Mouse (Mus musculus) embryonic facial prominence, embryonic 14.5 days (tissue): ENCODE data around the gene Rtn3. TPM values are rescaled to one million over a fixed set of nuclear protein-coding genes. Genes with fewer than 3 reads are reported as not detected.
"Not testable (repeated sequence)": the region's sequence is repeated elsewhere in the genome, so short reads cannot be mapped to it uniquely, and the experiment has no call there.

Source experiments
- ATAC-seq: fragments of 200-750 bp; cut with Nextera tagmentation; 2 replicates; pipeline ENCODE4 v1.8.0; 2017; ENCODE audit warnings: low read depth, moderate number of reproducible peaks, moderate TSS enrichment
- DNase-seq: peaks from one replicate; pipeline ENCODE4 v3.0.0-alpha.2; 2015; ENCODE audit warnings: low spot score
- H3K27ac ChIP-seq: fragments of 300-500 bp; sonication (generic); replicated peaks from 2 replicates; pipeline ENCODE4 v1.5.1; 2014; ENCODE audit warnings: low read depth, mild to moderate bottlenecking, low read length, moderate library complexity
- H3K27me3 ChIP-seq: fragments of 300-500 bp; sonication (generic); replicated peaks from 2 replicates; pipeline ENCODE4 v1.6.1; 2014; ENCODE audit warnings: low read length; ENCODE audit not compliant: control insufficient read depth, insufficient read depth
- H3K36me3 ChIP-seq: fragments of 300-500 bp; sonication (generic); 2 replicates; pipeline ENCODE4 v1.6.1; 2014; ENCODE audit warnings: low read length, mixed read lengths; ENCODE audit not compliant: control insufficient read depth, insufficient read depth
- H3K4me1 ChIP-seq: fragments of 300-500 bp; sonication (generic); 2 replicates; pipeline ENCODE4 v1.6.1; 2014; ENCODE audit warnings: antibody characterized with exemption, low read length; ENCODE audit not compliant: control insufficient read depth, insufficient read depth
- H3K4me2 ChIP-seq: fragments of 300-500 bp; sonication (generic); 2 replicates; pipeline ENCODE4 v1.6.1; 2014; ENCODE audit warnings: low read depth, mild to moderate bottlenecking, low read length, moderate library complexity, mixed read lengths
- H3K4me3 ChIP-seq: fragments of 300-500 bp; sonication (generic); 2 replicates; pipeline ENCODE4 v1.5.1; 2014; ENCODE audit warnings: low read depth, mild to moderate bottlenecking, low read length
- H3K9ac ChIP-seq: fragments of 300-500 bp; sonication (generic); 2 replicates; pipeline ENCODE4 v1.6.1; 2014; ENCODE audit warnings: low read depth, mild to moderate bottlenecking, low read length, moderate library complexity, mixed read lengths
- H3K9me3 ChIP-seq: fragments of 300-500 bp; sonication (generic); 2 replicates; pipeline ENCODE4 v1.6.1; 2016; ENCODE audit warnings: low read length; ENCODE audit not compliant: control insufficient read depth
- WGBS: fragments of 180-500 bp; shearing (Covaris S2); extraction: QIAGEN DNeasy Blood & Tissue Kit; methylation state at CpG from one replicate; pipeline ENCODE4 v1.1.7; 2014; 5-methylcytosine and 5-hydroxymethylcytosine counted together
- polyA plus RNA-seq: library from polyadenylated mRNA; unstranded; fragments of >200 nt; fragmentation: Nextera tagmentation; extraction: Ambion mirVana; gene quantifications from 2 replicates; pipeline ENCODE4 v1.2.1, GENCODE M21; 2014

Rtn3 gene
- polyA plus RNA-seq, 1 experiment from 2014 or later: 132 TPM

GRCm38 (mm10) chr19:7416834-7417735 is 66.0 kb downstream of the Rtn3 start, which contains the start of gene 2700081O15Rik:
2700081O15Rik (plus strand) TSS chr19:7417625.
- H3K36me3 ChIP-seq: peaks cover 25% of the 10 kb centered on the region
- DNase-seq (peak; percentile 95), ATAC-seq (peak; percentile 69)
- peak within 1 kb of the TSS; percentile 87 for H3K4me3 ChIP-seq
- no peaks in the 10 kb centered on the region for H3K9me3 ChIP-seq
- peak within 1 kb of the TSS; percentile 84 for H3K4me2 ChIP-seq
- H3K4me1 ChIP-seq: peaks cover 39% of the 10 kb centered on the region
- WGBS: under 1% methylated on average over 18 of the region's 107 CpGs
- peak within 1 kb of the TSS; percentile 98 for H3K27ac ChIP-seq
- peak within 1 kb of the TSS; percentile 96 for H3K9ac ChIP-seq
- no peaks in the 10 kb centered on the region for H3K27me3 ChIP-seq

DNA sequence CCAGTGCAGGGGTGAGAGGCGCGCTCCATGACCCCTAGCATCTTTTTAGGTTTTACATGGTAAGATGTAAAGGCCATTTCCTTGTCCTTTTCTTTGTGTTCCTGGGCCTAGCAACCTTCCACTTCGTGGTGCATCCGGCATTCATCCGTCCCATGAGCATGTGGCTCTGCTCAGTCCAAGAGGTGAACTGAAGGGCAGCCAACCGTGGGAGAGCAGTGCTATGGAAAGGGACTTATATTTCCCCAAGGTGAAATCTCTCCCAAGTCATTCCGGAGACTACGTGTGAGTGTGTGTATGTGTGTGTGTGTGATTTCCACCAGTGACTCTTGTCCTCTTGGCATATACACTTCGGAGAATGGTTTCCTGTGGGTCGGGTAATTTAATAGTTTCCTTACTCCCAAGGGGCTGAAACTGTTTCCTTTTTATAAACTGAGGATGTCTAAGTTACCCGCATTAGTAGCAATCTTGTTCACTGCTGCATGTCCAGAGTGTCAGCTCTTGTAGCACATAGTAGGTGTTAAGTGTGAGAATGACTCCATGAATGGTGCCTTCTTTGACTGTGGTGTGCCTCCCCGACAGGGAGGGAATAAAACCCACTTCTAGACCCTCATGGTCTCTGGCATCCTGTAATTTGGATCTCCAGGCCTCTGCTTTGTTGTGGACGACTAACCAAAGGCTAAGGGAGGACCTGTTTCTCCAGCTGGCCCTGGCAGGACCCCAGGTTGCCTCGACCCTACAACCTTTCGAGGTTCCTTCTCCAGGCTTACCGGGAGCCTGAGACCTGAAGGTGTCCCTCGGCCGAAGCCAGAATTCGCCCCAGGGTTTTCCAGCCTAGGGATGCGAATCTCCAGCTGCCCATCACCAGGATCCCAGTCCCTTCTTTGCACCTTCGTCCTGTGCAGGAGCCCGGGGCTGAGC is 66.9 kb downstream of the Rtn3 start:
- H3K27ac ChIP-seq: peak overlapping the region; percentile 98
- peaks cover 30% of the 10 kb centered on the region for H3K4me1 ChIP-seq
- H3K4me2 ChIP-seq: peak overlapping the region; percentile 84
- no peaks in the 10 kb centered on the region for H3K9me3 ChIP-seq
- no peaks in the 10 kb centered on the region for H3K27me3 ChIP-seq
- H3K9ac ChIP-seq: peak overlapping the region; percentile 96
- ATAC-seq: no peak
- 26% methylated on average over 20 of the region's 22 CpGs for WGBS
- H3K36me3 ChIP-seq: peaks cover 16% of the 10 kb centered on the region; the same call in 1 of the 2 replicates
- DNase-seq: no peak
- H3K4me3 ChIP-seq: peak overlapping the region; percentile 87

- 49% methylated on average over 2 of the region's 2 CpGs for WGBS
- no peak overlapping the region for H3K4me3 ChIP-seq
These were observed 70.7 kb downstream of the Rtn3 start for GRCm38 (mm10) chr19:7412361-7412760.

GRCm38 (mm10) chr19:7404623-7405229 is 78.4 kb downstream of the Rtn3 start:
- Histone ChIP-seq H3K9me3 (no peaks in the 10 kb centered on the region), H3K9ac (no peak overlapping the region), H3K4me2 (no peak overlapping the region), H3K27ac (no peak overlapping the region), H3K27me3 (0 out of 2 replicates have a peak, but pooled peaks cover 3% of the 10 kb centered on the region), H3K4me3 (no peak overlapping the region), H3K36me3 (no peaks in the 10 kb centered on the region), H3K4me1 (0 out of 2 replicates have a peak, but pooled peaks cover 7% of the 10 kb centered on the region)
- ATAC-seq (no peak), DNase-seq (no peak)
- 71% methylated on average over 9 of the region's 9 CpGs for WGBS

More at GRCm38 (mm10) chr19:7412361-7412760, 70.7 kb downstream of the Rtn3 start:
- ATAC-seq (no peak), DNase-seq (no peak)
- H3K4me2 ChIP-seq: no peak overlapping the region
- no peaks in the 10 kb centered on the region for H3K27me3 ChIP-seq
- H3K36me3 ChIP-seq: no peaks in the 10 kb centered on the region
- no peaks in the 10 kb centered on the region for H3K9me3 ChIP-seq
- no peak overlapping the region for H3K27ac ChIP-seq
- H3K9ac ChIP-seq: no peak overlapping the region
- H3K4me1 ChIP-seq: peaks cover 8% of the 10 kb centered on the region; the same call in 1 of the 2 replicates

DNA sequence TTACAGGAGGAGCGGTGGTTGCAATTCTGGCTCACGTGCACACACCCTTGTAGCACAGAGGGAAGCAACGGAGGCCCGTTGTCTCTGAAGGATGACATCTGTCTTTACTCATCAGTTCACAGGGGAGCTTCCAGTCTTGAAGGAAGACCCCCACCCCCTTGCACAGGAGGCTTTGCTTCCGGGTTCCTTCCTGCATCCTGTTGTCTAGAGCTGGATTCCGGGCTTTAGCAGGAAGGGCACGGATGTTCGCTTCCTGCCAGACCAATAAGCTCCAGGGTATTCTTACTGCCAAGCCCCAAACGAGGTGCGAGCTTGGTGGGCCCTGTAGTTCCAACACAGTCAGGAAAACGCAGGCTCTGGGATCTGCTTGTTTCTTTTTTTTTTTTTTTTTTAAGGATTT is 82.4 kb downstream of the Rtn3 start:
- 0 out of 2 replicates have a peak, but pooled peaks cover 7% of the 10 kb centered on the region for H3K4me1 ChIP-seq
- WGBS: 50% methylated on average over 11 of the region's 11 CpGs
- no peak overlapping the region for H3K27ac ChIP-seq
- DNase-seq (peak; percentile 53), ATAC-seq (0 out of 2 replicates have a peak, but pooled peaks have one; percentile 23)
- H3K36me3 ChIP-seq: no peaks in the 10 kb centered on the region
- no peak overlapping the region for H3K9ac ChIP-seq
- H3K9me3 ChIP-seq: no peaks in the 10 kb centered on the region
- H3K4me2 ChIP-seq: 0 out of 2 replicates have a peak overlapping the region, but pooled peaks have one; percentile 1
- H3K4me3 ChIP-seq: no peak overlapping the region
- H3K27me3 ChIP-seq: 0 out of 2 replicates have a peak, but pooled peaks cover 9% of the 10 kb centered on the region

DNA sequence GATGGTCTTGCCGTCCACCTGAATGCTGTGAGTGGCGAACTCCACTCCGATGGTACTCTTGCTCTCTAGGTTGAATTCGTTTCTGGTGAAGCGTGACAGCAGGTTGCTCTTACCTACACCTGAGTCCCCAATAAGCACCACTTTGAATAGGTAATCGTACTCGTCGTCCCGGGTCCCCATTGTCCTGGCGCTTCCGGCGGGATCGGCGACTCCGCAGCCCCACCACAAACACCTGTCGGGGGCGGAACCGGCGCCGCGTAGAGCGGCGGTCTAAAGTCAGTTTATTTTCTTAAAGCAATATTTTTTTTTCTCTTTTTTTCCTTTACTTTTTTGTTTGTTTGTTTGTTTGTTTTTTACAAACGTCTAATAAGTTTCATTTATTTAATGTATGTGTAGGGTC is 84.2 kb downstream of the Rtn3 start:
- not testable (repeated sequence) for H3K9me3 ChIP-seq, ATAC-seq, H3K27me3 ChIP-seq, H3K27ac ChIP-seq, H3K36me3 ChIP-seq, H3K9ac ChIP-seq, H3K4me2 ChIP-seq, DNase-seq, H3K4me3 ChIP-seq, H3K4me1 ChIP-seq
- WGBS: 28% methylated on average over 22 of the region's 24 CpGs

DNA sequence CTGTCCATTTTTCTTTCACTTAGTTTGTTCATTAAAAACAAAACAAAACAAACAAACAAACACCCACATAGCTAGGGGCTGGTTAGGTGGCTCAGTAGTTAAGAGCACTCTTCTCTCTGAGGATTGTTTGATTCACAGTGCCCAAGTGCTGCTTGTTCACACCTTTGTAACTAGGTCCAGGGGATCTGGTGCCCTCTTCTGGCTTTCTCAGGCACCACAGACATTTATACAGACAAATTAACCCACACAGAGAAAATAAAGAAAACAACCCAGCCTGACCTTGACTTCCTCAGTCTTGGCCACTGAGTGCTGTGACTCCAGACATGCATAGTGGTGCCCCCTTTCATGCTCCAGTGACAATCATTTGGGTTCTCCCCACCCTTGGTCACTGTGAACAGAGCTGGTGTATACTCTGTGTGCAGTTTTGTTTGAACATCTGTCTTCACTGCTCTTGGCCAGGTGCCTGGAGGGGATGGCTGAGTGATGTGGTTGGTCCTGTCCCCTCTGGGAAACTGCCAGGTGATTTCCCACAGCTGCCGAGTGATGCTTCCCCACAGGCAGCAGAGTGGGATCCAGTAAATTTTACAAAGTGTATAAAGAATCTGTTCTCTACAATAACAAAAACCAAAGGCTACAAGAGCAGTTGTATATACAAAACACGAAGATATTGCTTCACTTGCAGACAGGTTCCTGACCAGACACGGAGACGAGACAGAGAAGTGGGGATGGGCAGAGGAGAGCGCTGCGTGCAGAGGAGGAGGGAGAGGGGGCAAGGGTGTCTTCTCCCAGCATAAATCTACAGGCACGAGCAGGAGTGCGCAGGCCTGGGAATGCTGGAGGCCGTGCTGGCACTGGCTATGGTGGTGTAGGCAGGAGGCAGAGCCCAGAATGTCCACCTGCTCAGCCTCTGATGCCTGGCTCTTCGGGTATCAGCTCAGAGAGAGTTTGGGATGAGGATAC is 85.9 kb downstream of the Rtn3 start:
- not testable (repeated sequence) for H3K4me2 ChIP-seq, H3K36me3 ChIP-seq, H3K27ac ChIP-seq, H3K4me3 ChIP-seq, H3K9me3 ChIP-seq, H3K27me3 ChIP-seq, H3K9ac ChIP-seq, H3K4me1 ChIP-seq
- peak; percentile 46 for DNase-seq
- 59% methylated on average over 6 of the region's 10 CpGs for WGBS
- peak; percentile 17; the same call in 1 of the 2 replicates for ATAC-seq
